Mouse (Mus musculus): ENCODE measurements around the gene Rorc. TPM values are rescaled to one million over a fixed set of nuclear protein-coding genes. Genes with fewer than 3 reads are reported as not detected.

Gene Rorc
- total and polyA plus RNA-seq, 3 experiments: not detected

DNA sequence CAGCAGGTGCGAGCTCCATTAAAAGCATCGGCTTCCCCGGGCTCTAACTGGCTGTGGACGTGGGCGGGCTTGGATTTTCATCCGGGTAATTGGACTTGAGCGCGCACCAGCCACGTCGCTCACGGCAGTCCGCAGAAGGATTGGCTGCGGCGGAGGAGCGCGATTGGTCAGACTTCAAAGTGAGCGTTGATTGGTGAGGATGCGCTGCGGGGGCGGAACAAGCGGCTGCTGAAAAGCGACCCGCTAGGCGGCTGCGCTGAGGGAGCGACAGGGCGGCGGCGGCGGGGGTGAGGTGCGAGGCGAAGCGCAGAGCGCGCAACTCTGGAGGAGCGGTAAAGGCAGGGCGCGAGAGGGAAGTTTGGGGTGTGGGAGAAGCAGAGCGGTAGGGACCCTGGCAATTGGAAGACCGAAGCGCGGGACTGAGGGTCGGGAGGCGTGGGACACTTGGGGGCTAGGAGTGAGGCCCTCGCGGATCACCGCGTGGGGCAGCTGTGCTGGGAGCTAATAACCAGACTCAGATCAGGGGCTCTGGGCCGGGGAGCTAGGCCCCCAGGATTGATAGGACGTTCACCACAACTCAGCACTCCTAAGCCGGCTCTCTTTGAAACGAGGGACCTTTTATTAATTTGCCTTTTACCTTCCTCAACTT is 40.6 kb downstream of the Rorc start, which contains the start of gene Tdrkh:
Gene Tdrkh, plus strand, starts transcription at position 243 of the 649 bp plus-strand sequence.
- Histone ChIP-seq H3K4me1 (ENCODE audit: control insufficient read depth in 1 of 2, insufficient read depth in 2 of 2, low read length in 2 of 2) (no peaks in the 10 kb centered on the region), H3K27me3 (ENCODE audit: control insufficient read depth in 1 of 2, insufficient read depth in 2 of 2, low read length in 2 of 2) (peaks cover 17 to 24% of the 10 kb centered on the region in 2 experiments), H3K36me3 (ENCODE audit: control insufficient read depth in 1 of 2, insufficient read depth in 2 of 2, low read length in 2 of 2) (no peaks in the 10 kb centered on the region), H3K79me2 (ENCODE audit: control insufficient read depth, insufficient read depth, low read length, poor library complexity) (no peaks in the 10 kb centered on the region), H3K4me3 (ENCODE audit: control insufficient read depth in 1 of 2, insufficient read depth in 1 of 2, low read depth in 2 of 2, low read length in 2 of 2) (no peak within 1 kb of the TSS), H3K9me3 (replicated peaks; ENCODE audit: insufficient read depth, low read length) (no peaks in the 10 kb centered on the region), H3K27ac (ENCODE audit: control insufficient read depth, low read depth, low read length) (no peak within 1 kb of the TSS), H3K9ac (ENCODE audit: control insufficient read depth, low read depth, low read length, poor library complexity, severe bottlenecking) (no peak within 1 kb of the TSS)
- TF ChIP-seq HCFC1 (IDR thresholded peaks at IDR 0.05; ENCODE audit: low read depth, low read length) (no peak), MXI1 (IDR thresholded peaks at IDR 0.05; ENCODE audit: low read depth, low read length) (no peak), MAX (IDR thresholded peaks at IDR 0.05; ENCODE audit: low read length) (no peak), POLR2AphosphoS5 (IDR thresholded peaks at IDR 0.05; ENCODE audit: borderline replicate concordance, low read depth, low read length) (no peak)
- DNase-seq (ENCODE audit: low read depth, low spot score): no peak

DNA sequence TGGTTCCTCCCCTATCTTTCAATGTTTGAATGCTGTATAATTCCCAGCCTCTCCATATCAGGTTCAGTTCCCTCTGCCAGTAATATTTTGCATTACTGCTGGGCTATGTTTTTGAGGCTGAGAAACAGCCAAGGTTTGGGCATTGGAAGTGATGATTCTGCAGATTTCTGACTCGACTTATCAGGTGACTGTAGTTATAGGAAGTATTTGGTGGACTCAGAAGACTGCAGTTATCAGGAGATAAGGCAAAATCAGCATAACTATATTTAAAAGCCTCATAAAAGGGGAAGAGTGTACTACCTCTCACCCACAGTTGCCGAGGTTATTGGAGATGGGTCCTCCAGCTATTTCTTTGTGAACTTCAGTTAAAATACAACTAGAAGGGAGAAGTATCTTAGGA is 58.4 kb downstream of the Rorc start:
- Histone ChIP-seq H3K79me2 (ENCODE audit: control insufficient read depth, insufficient read depth, low read length, poor library complexity) (no peaks in the 10 kb centered on the region), H3K27ac (ENCODE audit: control insufficient read depth, low read depth, low read length) (no peak overlapping the region), H3K4me3 (ENCODE audit: control insufficient read depth in 1 of 2, insufficient read depth in 1 of 2, low read depth in 2 of 2, low read length in 2 of 2) (no peak overlapping the region), H3K4me1 (ENCODE audit: control insufficient read depth in 1 of 2, insufficient read depth in 2 of 2, low read length in 2 of 2) (peaks cover 9 to 10% of the 10 kb centered on the region in 2 experiments), H3K27me3 (ENCODE audit: control insufficient read depth in 1 of 2, insufficient read depth in 2 of 2, low read length in 2 of 2) (peaks cover 4 to 6% of the 10 kb centered on the region in 2 experiments), H3K9me3 (replicated peaks; ENCODE audit: insufficient read depth, low read length) (no peaks in the 10 kb centered on the region), H3K36me3 (ENCODE audit: control insufficient read depth in 1 of 2, insufficient read depth in 2 of 2, low read length in 2 of 2) (peaks cover 0 to 17% of the 10 kb centered on the region in 2 experiments; a peak in 2 of 4 replicates), H3K9ac (ENCODE audit: control insufficient read depth, low read depth, low read length, poor library complexity, severe bottlenecking) (no peak overlapping the region)
- TF ChIP-seq POLR2AphosphoS5 (IDR thresholded peaks at IDR 0.05; ENCODE audit: borderline replicate concordance, low read depth, low read length) (no peak), EP300 (IDR thresholded peaks at IDR 0.05; ENCODE audit: low read depth in 1 of 2, low read length in 2 of 2) (peak; percentile 80 to 90), ETS1 (IDR thresholded peaks at IDR 0.05; ENCODE audit: low read depth, low read length) (peak; percentile 95), TCF12 (IDR thresholded peaks at IDR 0.05; ENCODE audit: low read depth, low read length) (peak; percentile 67), ZMIZ1 (IDR thresholded peaks at IDR 0.05; ENCODE audit: low read depth, low read length) (no peak), SMC3 (IDR thresholded peaks at IDR 0.05; ENCODE audit: low read depth, low read length) (no peak; the same call in 1 of the 2 replicates), GATA1 (IDR thresholded peaks at IDR 0.05; ENCODE audit: low read depth, low read length) (peak; percentile 94), HCFC1 (IDR thresholded peaks at IDR 0.05; ENCODE audit: low read depth, low read length) (0 out of 2 replicates have a peak, but pooled peaks have one; percentile 34), NELFE (IDR thresholded peaks at IDR 0.05; ENCODE audit: low read depth, low read length) (no peak), KAT2A (conservative IDR thresholded peaks at IDR 0.05; ENCODE audit: low read depth, low read length) (no peak), SIN3A (IDR thresholded peaks at IDR 0.05; ENCODE audit: low read length) (peak; percentile 73), MAZ (IDR thresholded peaks at IDR 0.05; ENCODE audit: low read depth, low read length) (no peak), CTCF (IDR thresholded peaks at IDR 0.05 in 2 of 3, conservative IDR thresholded peaks at IDR 0.05 in 1 of 3; ENCODE audit: control insufficient read depth in 1 of 3, insufficient read depth in 1 of 3, low read depth in 2 of 3, low read length in 3 of 3, poor library complexity in 1 of 3, severe bottlenecking in 1 of 3) (no peak), TAL1 (IDR thresholded peaks at IDR 0.05; ENCODE audit: low read length) (no peak), MAX (IDR thresholded peaks at IDR 0.05; ENCODE audit: low read length) (no peak), MYC (IDR thresholded peaks at IDR 0.05; ENCODE audit: low read depth, low read length) (peak; percentile 29; the same call in 1 of the 2 replicates), MAFK (IDR thresholded peaks at IDR 0.05; ENCODE audit: borderline replicate concordance, low read depth, low read length) (peak; percentile 96), CHD1 (IDR thresholded peaks at IDR 0.05; ENCODE audit: low read depth, low read length) (no peak), BHLHE40 (IDR thresholded peaks at IDR 0.05; ENCODE audit: borderline replicate concordance, low read depth, low read length) (peak; percentile 77; the same call in 1 of the 2 replicates), USF1 (IDR thresholded peaks at IDR 0.05; ENCODE audit: low read depth, low read length) (peak; percentile 77), MEF2A (IDR thresholded peaks at IDR 0.05; ENCODE audit: extremely low read depth, insufficient replicate concordance, low read depth, low read length, poor library complexity, severe bottlenecking) (peak; percentile 83; the same call in 1 of the 2 replicates), RCOR1 (IDR thresholded peaks at IDR 0.05; ENCODE audit: low read depth, low read length) (peak; percentile 97), ELF1 (IDR thresholded peaks at IDR 0.05; ENCODE audit: low read depth, low read length) (0 out of 2 replicates have a peak, but pooled peaks have one; percentile 22), E2F4 (IDR thresholded peaks at IDR 0.05; ENCODE audit: borderline replicate concordance, low read depth, low read length) (no peak), CHD2 (IDR thresholded peaks at IDR 0.05; ENCODE audit: low read length) (no peak), JUND (IDR thresholded peaks at IDR 0.05; ENCODE audit: low read depth, low read length) (no peak), USF2 (IDR thresholded peaks at IDR 0.05; ENCODE audit: borderline replicate concordance in 1 of 2, insufficient read depth in 1 of 2, low read depth in 1 of 2, low read length in 2 of 2) (no peak)
- DNase-seq (ENCODE audit: low read depth, low spot score): peak; percentile 75

Measured in MEL (cell line).